Mouse (Mus musculus) spleen, adult 2 months (tissue): ENCODE measurements around the gene Trp73.

Source experiments
- CTCF ChIP-seq: fragments of 200-500 bp; IDR thresholded peaks from 2 replicates; pipeline ENCODE4 v1.5.1; 2011; ENCODE audit warnings: mild to moderate bottlenecking, inconsistent platforms; ENCODE audit not compliant: insufficient read depth, insufficient read length, insufficient replicate concordance; ENCODE audit errors: extremely low read depth
- POLR2A ChIP-seq: fragments of 200-500 bp; IDR thresholded peaks from 2 replicates; pipeline ENCODE4 v1.6.1; 2011; ENCODE audit warnings: low read depth, low read length, inconsistent platforms

GRCm38 (mm10) chr4:154171151-154171930 lies 31.3 kb upstream of the Trp73 start:
- TF ChIP-seq CTCF (no peak), POLR2A (no peak)
